Mouse (Mus musculus): ENCODE data around the gene Map3k11. TPM values are rescaled to one million over a fixed set of nuclear protein-coding genes. Genes with fewer than 3 reads are reported as not detected.

Gene Map3k11
- total and polyA plus RNA-seq, 3 experiments, result 22.5 to 38.3 TPM; not detected in 1

DNA sequence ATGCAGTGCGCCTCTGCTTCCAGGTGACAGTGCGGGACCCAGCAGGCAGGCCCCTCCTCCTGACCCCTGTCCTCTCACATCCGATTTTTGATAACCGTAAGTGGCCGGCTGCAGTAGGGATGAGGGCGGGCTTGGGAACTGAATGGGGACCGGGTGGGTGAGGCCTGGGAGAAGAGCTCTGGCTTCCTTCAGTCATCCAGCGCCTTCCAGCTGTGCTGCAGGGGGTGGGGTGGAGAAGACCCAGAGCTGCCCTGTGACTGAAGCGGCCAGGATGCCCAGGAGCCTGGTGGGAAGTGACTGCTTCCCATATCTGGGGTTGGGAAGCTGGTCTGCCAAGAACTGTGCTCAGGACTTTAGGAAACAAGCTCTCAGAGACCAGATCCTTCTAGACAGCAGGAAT is 48.2 kb upstream of the Map3k11 start:
- Histone ChIP-seq H3K79me2 (ENCODE audit: control insufficient read depth, insufficient read depth, low read length, poor library complexity) (peaks cover 16% of the 10 kb centered on the region), H3K36me3 (ENCODE audit: control insufficient read depth in 1 of 2, insufficient read depth in 2 of 2, low read length in 2 of 2) (peaks cover 7 to 12% of the 10 kb centered on the region in 2 experiments), H3K9me3 (replicated peaks; ENCODE audit: insufficient read depth, low read length) (no peaks in the 10 kb centered on the region), H3K27me3 (ENCODE audit: control insufficient read depth in 1 of 2, insufficient read depth in 2 of 2, low read length in 2 of 2) (no peaks in the 10 kb centered on the region), H3K27ac (ENCODE audit: control insufficient read depth, low read depth, low read length) (no peak overlapping the region), H3K4me1 (ENCODE audit: control insufficient read depth in 1 of 2, insufficient read depth in 2 of 2, low read length in 2 of 2) (peaks cover 0 to 18% of the 10 kb centered on the region in 2 experiments; a peak in 3 of 4 replicates), H3K9ac (ENCODE audit: control insufficient read depth, low read depth, low read length, poor library complexity, severe bottlenecking) (no peak overlapping the region), H3K4me3 (ENCODE audit: control insufficient read depth in 1 of 2, insufficient read depth in 1 of 2, low read depth in 2 of 2, low read length in 2 of 2) (no peak overlapping the region)
- TF ChIP-seq BHLHE40 (IDR thresholded peaks at IDR 0.05; ENCODE audit: borderline replicate concordance, low read depth, low read length), result no peak
- TF ChIP-seq ZMIZ1 (IDR thresholded peaks at IDR 0.05; ENCODE audit: low read depth, low read length), result no peak
- no peak for TF ChIP-seq E2F4 (IDR thresholded peaks at IDR 0.05; ENCODE audit: borderline replicate concordance, low read depth, low read length)
- no peak for TF ChIP-seq GATA1 (IDR thresholded peaks at IDR 0.05; ENCODE audit: low read depth, low read length)
- no peak for TF ChIP-seq TCF12 (IDR thresholded peaks at IDR 0.05; ENCODE audit: low read depth, low read length)
- TF ChIP-seq TBP (IDR thresholded peaks at IDR 0.05; ENCODE audit: low read depth, low read length), result no peak
- no peak for TF ChIP-seq ZC3H11A (IDR thresholded peaks at IDR 0.05; ENCODE audit: low read depth, low read length)
- TF ChIP-seq ELF1 (IDR thresholded peaks at IDR 0.05; ENCODE audit: low read depth, low read length), result no peak
- TF ChIP-seq KAT2A (conservative IDR thresholded peaks at IDR 0.05; ENCODE audit: low read depth, low read length), result no peak
- no peak for TF ChIP-seq POLR2AphosphoS2 (IDR thresholded peaks at IDR 0.05; ENCODE audit: low read length)
- no peak for TF ChIP-seq MAFK (IDR thresholded peaks at IDR 0.05; ENCODE audit: borderline replicate concordance, low read depth, low read length)
- DNase-seq (ENCODE audit: low read depth, low spot score), result no peak

DNA sequence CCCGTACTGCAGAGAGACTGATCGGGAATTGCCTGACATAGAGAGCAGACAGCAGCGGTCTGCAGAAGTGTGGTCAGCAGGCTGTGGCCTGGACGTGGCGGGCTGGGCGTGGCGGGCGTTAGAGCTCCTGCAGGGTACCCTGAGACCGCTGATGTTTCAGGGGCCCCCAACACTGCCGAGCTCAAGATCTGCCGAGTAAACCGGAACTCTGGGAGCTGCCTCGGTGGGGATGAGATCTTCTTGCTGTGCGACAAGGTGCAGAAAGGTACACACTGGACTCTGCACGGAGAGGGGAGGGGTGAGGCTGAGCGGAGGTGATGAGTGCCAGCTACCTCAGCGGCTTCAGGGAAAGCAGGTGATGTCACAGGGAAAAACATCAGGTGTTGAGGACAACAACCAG is 47.5 kb upstream of the Map3k11 start:
- Histone ChIP-seq H3K79me2 (ENCODE audit: control insufficient read depth, insufficient read depth, low read length, poor library complexity) (peaks cover 16% of the 10 kb centered on the region), H3K9ac (ENCODE audit: control insufficient read depth, low read depth, low read length, poor library complexity, severe bottlenecking) (no peak overlapping the region), H3K9me3 (replicated peaks; ENCODE audit: insufficient read depth, low read length) (no peaks in the 10 kb centered on the region), H3K27ac (ENCODE audit: control insufficient read depth, low read depth, low read length) (no peak overlapping the region), H3K27me3 (ENCODE audit: control insufficient read depth in 1 of 2, insufficient read depth in 2 of 2, low read length in 2 of 2) (no peaks in the 10 kb centered on the region), H3K4me3 (ENCODE audit: control insufficient read depth in 1 of 2, insufficient read depth in 1 of 2, low read depth in 2 of 2, low read length in 2 of 2) (no peak overlapping the region), H3K36me3 (ENCODE audit: control insufficient read depth in 1 of 2, insufficient read depth in 2 of 2, low read length in 2 of 2) (peaks cover 7 to 8% of the 10 kb centered on the region in 2 experiments), H3K4me1 (ENCODE audit: control insufficient read depth in 1 of 2, insufficient read depth in 2 of 2, low read length in 2 of 2) (peaks cover 0 to 12% of the 10 kb centered on the region in 2 experiments; a peak in 3 of 4 replicates)
- no peak for TF ChIP-seq ZMIZ1 (IDR thresholded peaks at IDR 0.05; ENCODE audit: low read depth, low read length)
- TF ChIP-seq HCFC1 (IDR thresholded peaks at IDR 0.05; ENCODE audit: low read depth, low read length), result no peak
- TF ChIP-seq RCOR1 (IDR thresholded peaks at IDR 0.05; ENCODE audit: low read depth, low read length), result no peak
- TF ChIP-seq MAFK (IDR thresholded peaks at IDR 0.05; ENCODE audit: borderline replicate concordance, low read depth, low read length), result no peak
- no peak for TF ChIP-seq RAD21 (IDR thresholded peaks at IDR 0.05; ENCODE audit: low read depth, low read length)
- TF ChIP-seq ZC3H11A (IDR thresholded peaks at IDR 0.05; ENCODE audit: low read depth, low read length), result no peak
- TF ChIP-seq SIN3A (IDR thresholded peaks at IDR 0.05; ENCODE audit: low read length), result no peak
- no peak for TF ChIP-seq USF1 (IDR thresholded peaks at IDR 0.05; ENCODE audit: low read depth, low read length)
- TF ChIP-seq ZKSCAN1 (IDR thresholded peaks at IDR 0.05; ENCODE audit: low read depth, low read length), result no peak
- no peak for TF ChIP-seq CHD2 (IDR thresholded peaks at IDR 0.05; ENCODE audit: low read length)
- TF ChIP-seq GABPA (IDR thresholded peaks at IDR 0.05; ENCODE audit: low read depth, low read length), result no peak
- no peak for TF ChIP-seq TAL1 (IDR thresholded peaks at IDR 0.05; ENCODE audit: low read length)
- no peak for TF ChIP-seq POLR2AphosphoS2 (IDR thresholded peaks at IDR 0.05; ENCODE audit: low read length)
- no peak for TF ChIP-seq NELFE (IDR thresholded peaks at IDR 0.05; ENCODE audit: low read depth, low read length)
- TF ChIP-seq UBTF (IDR thresholded peaks at IDR 0.05; ENCODE audit: borderline replicate concordance, insufficient read depth, low read depth, low read length), result no peak
- no peak for TF ChIP-seq MYC (IDR thresholded peaks at IDR 0.05; ENCODE audit: low read depth, low read length)
- no peak for TF ChIP-seq SMC3 (IDR thresholded peaks at IDR 0.05; ENCODE audit: low read depth, low read length)
- TF ChIP-seq POLR2AphosphoS5 (IDR thresholded peaks at IDR 0.05; ENCODE audit: borderline replicate concordance, low read depth, low read length), result no peak
- no peak for TF ChIP-seq USF2 (IDR thresholded peaks at IDR 0.05; ENCODE audit: borderline replicate concordance in 1 of 2, insufficient read depth in 1 of 2, low read depth in 1 of 2, low read length in 2 of 2)
- DNase-seq (ENCODE audit: low read depth, low spot score), result no peak
